Mouse (Mus musculus) duodenum, adult 2 months (tissue): Measurements from ENCODE around the gene Tmem45b. TPM values are rescaled to one million over a fixed set of nuclear protein-coding genes. Genes with fewer than 3 reads are reported as not detected.

ENCODE experiments used
- polyA plus RNA-seq: library from polyadenylated mRNA; depleted of rRNA; stranded (reverse); fragments of >200 nt; gene quantifications from 2 replicates; pipeline ENCODE4 v1.2.3, GENCODE M21; 2012; ENCODE audit warnings: low replicate concordance; rRNA removed

Tmem45b gene
- polyA plus RNA-seq: 145 and 313 TPM in 2 replicates

DNA sequence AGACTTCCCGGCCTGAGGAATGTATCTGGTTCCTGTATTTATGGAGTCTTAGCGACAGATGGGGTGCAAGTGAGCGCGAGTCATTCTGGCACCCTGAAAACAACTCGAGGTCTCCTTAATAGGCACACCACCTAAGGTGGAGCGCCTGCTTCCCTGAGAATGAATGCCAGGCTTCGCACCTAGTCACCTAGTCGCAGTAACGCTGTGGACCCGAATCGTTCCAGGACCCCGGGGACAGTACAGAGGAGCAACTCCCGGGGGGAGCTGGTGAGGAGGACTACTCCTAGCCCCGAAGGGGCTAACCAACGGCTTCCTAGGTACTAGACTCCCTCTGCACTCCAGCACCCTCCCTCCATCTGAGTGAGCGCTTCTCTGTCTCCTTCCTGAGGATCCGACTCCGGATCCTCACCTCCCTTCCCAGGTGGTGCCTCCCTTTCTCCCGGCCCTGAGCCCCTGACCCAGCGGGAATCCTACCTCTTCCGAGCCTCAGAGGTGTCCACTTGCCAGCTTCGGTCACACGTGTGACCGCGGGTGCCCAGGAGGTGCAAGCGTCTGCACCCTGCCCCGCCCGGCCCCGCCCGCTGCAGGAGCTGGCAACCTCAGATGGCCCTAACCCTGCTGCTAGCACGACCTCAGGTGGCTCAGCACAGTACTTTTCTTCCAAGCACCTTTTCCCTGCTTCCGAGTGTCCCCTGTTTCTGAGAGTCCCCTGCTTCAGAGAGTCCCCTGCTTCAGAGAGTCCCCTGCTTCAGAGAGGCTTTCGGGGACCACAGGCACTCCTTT, at the start of gene Tmem45b:
Gene Tmem45b (minus strand): TSS at position 771 of the 783 bp plus-strand sequence.

DNA sequence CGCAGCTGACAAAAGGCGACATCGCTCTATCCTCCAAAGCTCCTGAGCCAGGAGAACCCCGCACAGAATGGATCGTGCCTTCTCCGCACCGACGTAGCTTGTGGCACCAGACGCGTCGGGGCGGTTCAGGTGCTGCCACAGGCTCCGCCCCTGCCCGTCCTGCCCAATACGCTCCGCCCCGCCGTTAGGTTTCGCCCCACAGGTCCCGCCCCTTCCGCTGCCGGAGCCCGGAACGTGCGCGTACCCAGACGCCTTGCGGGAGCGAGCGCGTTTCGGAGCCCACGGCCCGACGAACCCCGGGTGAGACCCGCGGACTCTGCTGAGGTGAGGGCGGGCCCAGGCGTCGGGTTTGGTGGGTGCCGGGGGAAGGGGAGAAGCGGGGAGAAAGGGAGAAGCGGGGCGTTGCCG, 78.3 kb downstream of the Tmem45b start, which contains the start of gene Nfrkb:
Gene Nfrkb (plus strand): TSS at position 246 of the 408 bp plus-strand sequence.

Other genes with a start within 250 kb of the Tmem45b start
- gene Prdm10, start 183.9 kb downstream of the Tmem45b start, polyA plus RNA-seq: 3.7 and 6.6 TPM in 2 replicates
- 8.5 and 12.8 TPM in 2 replicates for gene Nfrkb, start 78.3 kb downstream of the Tmem45b start, polyA plus RNA-seq